Mouse (Mus musculus) duodenum, adult 2 months (tissue): ENCODE measurements around the gene Pilra. TPM values are rescaled to one million over a fixed set of nuclear protein-coding genes. Genes with fewer than 3 reads are reported as not detected.

Source experiments
- polyA plus RNA-seq: library from polyadenylated mRNA; depleted of rRNA; stranded (reverse); fragments of >200 nt; gene quantifications from 2 replicates; pipeline ENCODE4 v1.2.3, GENCODE M21; 2012; ENCODE audit warnings: low replicate concordance; rRNA removed

Pilra gene
- 3.1 and 9.7 TPM in 2 replicates for polyA plus RNA-seq

DNA sequence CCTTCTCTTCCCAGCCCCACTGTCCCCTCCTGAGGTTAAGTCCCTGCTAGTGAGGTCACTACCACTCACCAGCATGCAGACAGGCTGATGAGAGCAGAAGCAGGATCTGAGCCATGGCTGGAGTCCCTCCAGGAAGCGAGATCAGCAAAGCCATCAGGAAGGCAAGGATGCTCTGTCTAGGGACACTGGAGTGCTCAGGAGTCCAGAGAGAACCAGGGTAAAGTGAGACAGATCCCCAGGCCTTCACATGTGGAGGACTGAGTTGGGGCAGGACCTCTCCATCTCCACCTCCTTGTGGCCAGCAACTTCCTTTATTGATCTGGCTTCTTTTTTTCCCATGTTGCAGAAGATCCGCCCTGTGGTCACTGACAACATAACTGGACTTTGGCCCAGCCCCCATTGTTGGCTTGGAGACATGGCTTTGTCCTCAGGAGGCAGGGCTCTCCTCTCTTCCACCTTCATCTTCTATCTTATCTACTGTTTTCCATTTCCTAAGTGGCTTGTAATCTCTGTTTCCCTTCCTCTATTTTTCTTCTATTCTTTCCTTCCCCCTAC is at the start of gene Pilra:
Gene Pilra (minus strand): TSS at position 316 of the 555 bp plus-strand sequence.

GRCm38 (mm10) chr5:137871644-137872380 is 35.7 kb upstream of the Pilra start, which contains the start of gene Pilrb2:
TSS of gene Pilrb2 (minus strand) at chr5:137871815.

GRCm38 (mm10) chr5:137857960-137858710 is 22.1 kb upstream of the Pilra start, which contains the start of gene Pilrb1:
TSS of gene Pilrb1 (minus strand) at chr5:137858106.

GRCm38 (mm10) chr5:137787151-137787928 is 48.7 kb downstream of the Pilra start, which contains the start of the genes Mepce and Zcwpw1:
TSS of gene Mepce (minus strand) at chr5:137787655.
TSS of gene Zcwpw1 (plus strand) at chr5:137787798.

DNA sequence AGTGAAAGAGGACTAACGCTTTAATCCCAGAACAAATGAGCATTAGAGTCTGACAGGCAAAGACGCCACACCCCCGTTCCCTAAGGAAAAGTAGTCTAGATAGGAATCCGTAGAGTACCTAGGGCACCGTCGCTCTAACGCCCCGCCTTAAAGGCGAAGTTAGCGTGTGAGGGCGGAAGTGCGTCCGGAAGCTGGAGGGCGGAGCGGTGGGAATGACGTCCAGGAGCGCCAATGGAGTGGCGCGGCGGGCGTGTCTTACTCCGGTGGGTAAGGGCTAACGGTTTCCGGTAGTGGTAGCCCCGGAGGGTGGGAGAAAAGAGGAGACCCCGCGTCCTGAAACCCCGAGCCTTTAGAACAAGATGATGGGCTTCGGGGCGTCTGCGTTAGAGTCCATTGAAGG is 57.4 kb downstream of the Pilra start, which contains the start of gene Ppp1r35:
Gene Ppp1r35 (plus strand): TSS at position 215 of the 400 bp plus-strand sequence.

Other genes with a start within 250 kb of the Pilra start
- 135 and 239 TPM in 2 replicates for gene Mospd3, start 235.2 kb downstream of the Pilra start, polyA plus RNA-seq
- 33.2 and 49.9 TPM in 2 replicates for gene Pcolce, start 222.5 kb downstream of the Pilra start, polyA plus RNA-seq
- gene Fbxo24, start 207.3 kb downstream of the Pilra start, polyA plus RNA-seq: 0.18 and 0.78 TPM in 2 replicates
- 33.9 and 56.3 TPM in 2 replicates for gene Lrch4, start 207.2 kb downstream of the Pilra start, polyA plus RNA-seq
- 22.3 and 27.1 TPM in 2 replicates for gene Gm20605, start 207.1 kb downstream of the Pilra start, polyA plus RNA-seq
- gene Sap25, start 194.9 kb downstream of the Pilra start, polyA plus RNA-seq: 114 and 144 TPM in 2 replicates
- 0.40 and 1.2 TPM in 2 replicates for gene Irs3, start 190.6 kb downstream of the Pilra start, polyA plus RNA-seq
- 16.4 and 20.6 TPM in 2 replicates for gene Agfg2, start 151.6 kb downstream of the Pilra start, polyA plus RNA-seq
- gene Nyap1, start 94.7 kb downstream of the Pilra start, polyA plus RNA-seq: 13.8 and 23.5 TPM in 2 replicates
- 136 and 297 TPM in 2 replicates for gene Tsc22d4, start 90.6 kb downstream of the Pilra start, polyA plus RNA-seq
- gene Ppp1r35, start 57.4 kb downstream of the Pilra start, polyA plus RNA-seq: 44.3 and 72.5 TPM in 2 replicates
- 17.6 and 30.8 TPM in 2 replicates for gene Mepce, start 48.6 kb downstream of the Pilra start, polyA plus RNA-seq
- not detected in 2 replicates for gene Zcwpw1, start 48.5 kb downstream of the Pilra start, polyA plus RNA-seq
- 3.0 and 3.9 TPM in 2 replicates for gene Pilrb1, start 21.8 kb upstream of the Pilra start, polyA plus RNA-seq
- gene Pilrb2, start 35.5 kb upstream of the Pilra start, polyA plus RNA-seq: 3.5 and 5.6 TPM in 2 replicates
- 12.1 and 35.2 TPM in 2 replicates for gene Cyp3a13, start 85.3 kb upstream of the Pilra start, polyA plus RNA-seq
- 0.04 TPM in 1 of 2 replicates, not detected in the other for gene Gjc3, start 126.8 kb upstream of the Pilra start, polyA plus RNA-seq
- 0.48 TPM in 1 of 2 replicates, not detected in the other for gene Azgp1, start 145.2 kb upstream of the Pilra start, polyA plus RNA-seq
- not detected in 2 replicates for gene Smok3a, start 185.0 kb upstream of the Pilra start, polyA plus RNA-seq
- gene Smok3b, start 185.1 kb upstream of the Pilra start, polyA plus RNA-seq: not detected in 2 replicates
- gene Smok3c, start 216.9 kb upstream of the Pilra start, polyA plus RNA-seq: not detected in 2 replicates
- gene Zkscan1, start 248.8 kb upstream of the Pilra start, polyA plus RNA-seq: 0.59 and 1.2 TPM in 2 replicates